Mouse (Mus musculus): ENCODE data around the gene Kcnc3.

DNA sequence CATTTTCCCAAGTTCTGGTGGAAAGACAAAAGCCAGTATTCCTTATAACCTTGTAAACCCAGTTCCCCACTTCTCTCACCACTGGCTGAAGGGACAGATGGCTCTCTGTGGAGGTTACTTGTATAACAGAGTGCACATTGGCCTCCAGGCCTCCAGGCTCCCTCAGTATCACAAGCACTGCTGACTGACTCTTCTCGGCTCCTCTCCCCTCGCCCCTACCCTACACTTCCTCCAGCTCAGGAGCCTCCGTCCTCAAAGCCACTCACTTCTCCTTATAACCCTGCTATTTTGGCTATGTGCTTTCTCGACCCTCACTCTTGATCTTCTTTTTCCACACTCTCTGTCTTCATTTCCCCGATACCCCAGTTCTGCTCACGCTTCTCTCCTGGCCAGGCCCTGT is 25.1 kb upstream of the Kcnc3 start:
- TF ChIP-seq CTCF (IDR thresholded peaks at IDR 0.05; ENCODE audit: low read depth, low read length) (no peak), POLR2A (IDR thresholded peaks at IDR 0.05; ENCODE audit: borderline replicate concordance, low read depth, low read length) (no peak)

Measured in bone marrow macrophage, adult 2 months (primary cell).